Mouse (Mus musculus) forebrain, embryonic 11.5 days (tissue): ENCODE measurements at regions not wholly inside any gene's neighbourhood (a gene's known extent, or its start where the extent isn't known, plus 50 kb on each side); places are given as distances from the start of the nearest gene placed in this dataset.

Experiments used
- ATAC-seq: fragments of 200-750 bp; cut with Nextera tagmentation; replicated peaks from 2 replicates; pipeline ENCODE4 v1.8.0; 2017; ENCODE audit warnings: moderate TSS enrichment; ENCODE audit not compliant: low FRiP score
- DNase-seq: peaks from one replicate; pipeline ENCODE4 v3.0.0-alpha.2; 2017; ENCODE audit warnings: low spot score
- H3K27ac ChIP-seq: fragments of 300-500 bp; sonication (generic); 2 replicates; pipeline ENCODE4 v1.5.1; 2014; ENCODE audit warnings: low read depth, low read length
- H3K27me3 ChIP-seq: fragments of 300-500 bp; sonication (generic); 2 replicates; pipeline ENCODE4 v1.6.1; 2014; ENCODE audit warnings: mild to moderate bottlenecking, low read length, mixed read lengths; ENCODE audit not compliant: control insufficient read depth, insufficient read depth
- H3K36me3 ChIP-seq: fragments of 300-500 bp; sonication (generic); 2 replicates; pipeline ENCODE4 v1.6.1; 2014; ENCODE audit warnings: mild to moderate bottlenecking, low read length, moderate library complexity, mixed read lengths; ENCODE audit not compliant: control insufficient read depth, insufficient read depth
- H3K4me1 ChIP-seq: fragments of 300-500 bp; sonication (generic); replicated peaks from 2 replicates; pipeline ENCODE4 v1.6.1; 2014; ENCODE audit warnings: low read length, mixed read lengths; ENCODE audit not compliant: control insufficient read depth, insufficient read depth
- H3K4me2 ChIP-seq: fragments of 300-500 bp; sonication (generic); 2 replicates; pipeline ENCODE4 v1.6.1; 2014; ENCODE audit warnings: low read depth, mild to moderate bottlenecking, low read length, moderate library complexity, mixed read lengths; ENCODE audit not compliant: severe bottlenecking
- H3K4me3 ChIP-seq: fragments of 300-500 bp; sonication (generic); 2 replicates; pipeline ENCODE4 v1.5.1; 2014; ENCODE audit warnings: low read depth, low read length
- H3K9ac ChIP-seq: fragments of 300-500 bp; sonication (generic); 2 replicates; pipeline ENCODE4 v1.6.1; 2014; ENCODE audit warnings: low read length
- H3K9me3 ChIP-seq: fragments of 300-500 bp; sonication (generic); 2 replicates; pipeline ENCODE4 v1.6.1; 2016; ENCODE audit warnings: low read length, mixed read lengths; ENCODE audit not compliant: control insufficient read depth
- WGBS: fragments of 180-500 bp; shearing (Covaris S2); extraction: QIAGEN DNeasy Blood & Tissue Kit; methylation state at CpG from one replicate; pipeline ENCODE4 v1.1.7; 2014; 5-methylcytosine and 5-hydroxymethylcytosine counted together

GRCm38 (mm10) chr1:169076006-169076405 lies 455.3 kb downstream of the Nuf2 start:
- Histone ChIP-seq H3K4me2 (no peak overlapping the region), H3K9me3 (no peaks in the 10 kb centered on the region), H3K27me3 (no peaks in the 10 kb centered on the region), H3K4me1 (no peaks in the 10 kb centered on the region), H3K9ac (no peak overlapping the region), H3K36me3 (no peaks in the 10 kb centered on the region), H3K4me3 (no peak overlapping the region), H3K27ac (no peak overlapping the region)
- ATAC-seq: no peak
- DNase-seq: no peak
- 72% methylated on average over 7 of the region's 7 CpGs for WGBS

- ATAC-seq (no peak), DNase-seq (no peak)
- H3K9ac ChIP-seq: no peak overlapping the region
- 69% methylated on average over 4 of the region's 4 CpGs for WGBS
- H3K36me3 ChIP-seq: no peaks in the 10 kb centered on the region
- H3K9me3 ChIP-seq: no peaks in the 10 kb centered on the region
- H3K4me2 ChIP-seq: no peak overlapping the region
- no peaks in the 10 kb centered on the region for H3K27me3 ChIP-seq
- H3K4me3 ChIP-seq: no peak overlapping the region
- no peak overlapping the region for H3K27ac ChIP-seq
- no peaks in the 10 kb centered on the region for H3K4me1 ChIP-seq
These were observed 459.9 kb downstream of the Nuf2 start for GRCm38 (mm10) chr1:169071366-169071765.

- no peak for DNase-seq
- H3K27me3 ChIP-seq: no peaks in the 10 kb centered on the region
- H3K4me3 ChIP-seq: no peak overlapping the region
- H3K27ac ChIP-seq: no peak overlapping the region
- H3K36me3 ChIP-seq: no peaks in the 10 kb centered on the region
- ATAC-seq: no peak
- H3K9ac ChIP-seq: no peak overlapping the region
- no peaks in the 10 kb centered on the region for H3K9me3 ChIP-seq
- no peaks in the 10 kb centered on the region for H3K4me1 ChIP-seq
- 81% methylated on average over 3 of the region's 3 CpGs for WGBS
- H3K4me2 ChIP-seq: no peak overlapping the region
These were observed 461.6 kb downstream of the Nuf2 start for GRCm38 (mm10) chr1:169069647-169070046.

- DNase-seq (no peak), ATAC-seq (no peak)
- Histone ChIP-seq H3K27ac (no peak overlapping the region), H3K9me3 (no peaks in the 10 kb centered on the region), H3K4me1 (no peaks in the 10 kb centered on the region), H3K4me3 (no peak overlapping the region), H3K27me3 (no peaks in the 10 kb centered on the region), H3K4me2 (no peak overlapping the region), H3K36me3 (no peaks in the 10 kb centered on the region), H3K9ac (no peak overlapping the region)
- 83% methylated on average over 4 of the region's 4 CpGs for WGBS
These were observed 464.5 kb downstream of the Nuf2 start for GRCm38 (mm10) chr1:169066795-169067194.

DNA sequence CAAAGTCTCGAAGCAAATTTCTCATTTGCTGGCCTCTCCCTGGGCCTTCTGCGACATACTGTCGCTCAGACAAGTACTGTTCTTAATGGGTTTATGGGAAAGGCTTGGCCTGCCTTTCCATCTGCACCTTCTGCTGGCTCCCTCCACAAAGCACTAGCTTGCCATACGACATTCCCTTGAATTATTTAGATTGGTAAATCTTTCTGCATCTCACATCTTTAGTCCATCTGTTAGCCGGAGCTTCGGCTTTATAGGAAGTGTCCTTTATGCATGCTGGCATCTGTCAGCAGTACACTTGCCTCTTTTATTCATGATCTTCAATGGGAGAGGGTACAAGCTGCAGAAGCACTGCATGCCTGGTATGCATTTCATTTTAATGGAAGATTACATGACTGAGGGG lies 470.6 kb downstream of the Nuf2 start:
- no peaks in the 10 kb centered on the region for H3K4me1 ChIP-seq
- 83% methylated on average over 6 of the region's 6 CpGs for WGBS
- H3K4me2 ChIP-seq: no peak overlapping the region
- H3K9me3 ChIP-seq: no peaks in the 10 kb centered on the region
- H3K36me3 ChIP-seq: no peaks in the 10 kb centered on the region
- no peak overlapping the region for H3K9ac ChIP-seq
- DNase-seq: no peak
- no peaks in the 10 kb centered on the region for H3K27me3 ChIP-seq
- no peak overlapping the region for H3K27ac ChIP-seq
- H3K4me3 ChIP-seq: no peak overlapping the region
- ATAC-seq: no peak

DNA sequence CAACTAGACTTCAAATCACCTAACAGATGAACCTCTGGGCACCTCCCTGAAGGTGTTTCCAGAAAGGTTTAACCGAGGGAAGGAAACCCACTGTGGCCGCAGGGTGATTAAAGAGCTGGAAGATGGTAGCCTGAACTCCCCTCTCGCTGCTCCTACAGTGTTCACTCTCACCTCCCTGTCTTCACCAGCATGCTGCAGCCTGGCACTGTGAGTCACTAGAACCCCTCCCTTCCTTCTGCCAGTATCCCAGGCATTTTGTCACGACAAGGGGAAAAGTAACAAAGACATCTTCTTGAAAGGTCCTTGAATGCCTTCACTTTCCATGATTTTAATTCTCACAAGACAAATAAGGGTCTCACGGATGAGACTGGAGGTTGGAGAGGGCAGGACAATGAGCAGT lies 471.1 kb downstream of the Nuf2 start:
- Histone ChIP-seq H3K9ac (no peak overlapping the region), H3K4me1 (no peaks in the 10 kb centered on the region), H3K27me3 (no peaks in the 10 kb centered on the region), H3K4me2 (no peak overlapping the region), H3K9me3 (no peaks in the 10 kb centered on the region), H3K27ac (no peak overlapping the region), H3K4me3 (no peak overlapping the region), H3K36me3 (no peaks in the 10 kb centered on the region)
- no peak for DNase-seq
- WGBS: 82% methylated on average over 5 of the region's 5 CpGs
- no peak for ATAC-seq

GRCm38 (mm10) chr1:169051863-169052257 lies 479.4 kb downstream of the Nuf2 start:
- no peak for ATAC-seq

GRCm38 (mm10) chr1:169051085-169051862 lies 480.0 kb downstream of the Nuf2 start:
- no peak overlapping the region for H3K27ac ChIP-seq
- no peak overlapping the region for H3K4me2 ChIP-seq
- H3K9ac ChIP-seq: no peak overlapping the region
- H3K36me3 ChIP-seq: no peaks in the 10 kb centered on the region
- no peaks in the 10 kb centered on the region for H3K27me3 ChIP-seq
- H3K4me1 ChIP-seq: peaks cover 4% of the 10 kb centered on the region; the same call in 1 of the 2 replicates
- ATAC-seq (peak; percentile 82), DNase-seq (peak; percentile 53)
- 40% methylated on average over 11 of the region's 11 CpGs for WGBS
- H3K4me3 ChIP-seq: no peak overlapping the region
- no peaks in the 10 kb centered on the region for H3K9me3 ChIP-seq

More at GRCm38 (mm10) chr1:169051863-169052257, 479.4 kb downstream of the Nuf2 start:
- Histone ChIP-seq H3K4me3 (no peak overlapping the region), H3K9me3 (no peaks in the 10 kb centered on the region), H3K27me3 (no peaks in the 10 kb centered on the region), H3K4me1 (peaks cover 4% of the 10 kb centered on the region; the same call in 1 of the 2 replicates), H3K9ac (no peak overlapping the region), H3K4me2 (no peak overlapping the region), H3K36me3 (no peaks in the 10 kb centered on the region), H3K27ac (no peak overlapping the region)
- 64% methylated on average over 8 of the region's 8 CpGs for WGBS
- no peak for DNase-seq

GRCm38 (mm10) chr1:169049846-169050245 lies 481.4 kb downstream of the Nuf2 start:
- H3K27me3 ChIP-seq: no peaks in the 10 kb centered on the region
- H3K9me3 ChIP-seq: no peaks in the 10 kb centered on the region
- H3K4me3 ChIP-seq: no peak overlapping the region
- WGBS: 91% methylated on average over 2 of the region's 2 CpGs
- no peak overlapping the region for H3K4me2 ChIP-seq
- H3K27ac ChIP-seq: no peak overlapping the region
- no peak overlapping the region for H3K9ac ChIP-seq
- H3K4me1 ChIP-seq: peaks cover 4% of the 10 kb centered on the region; the same call in 1 of the 2 replicates
- no peak for ATAC-seq
- no peaks in the 10 kb centered on the region for H3K36me3 ChIP-seq
- no peak for DNase-seq
